18 mouse cellular contexts compared by ENCODE assay signal in genomic region chr2:34744476-34744875, GRCm38 (mm10). TPM values are rescaled to one million over a fixed set of nuclear protein-coding genes. Genes with fewer than 3 reads are reported as not detected.
DNase-seq lines count a peak whose midpoint lies in the region; ATAC-seq lines count a peak whose summit lies in the region.
"Had no signal": no experiment of that assay in that cellular context is flagged by ENCODE, and none has a peak within 500 bp of the region (broad histone marks: within the 10 kb centered on the region; RNA-seq: fewer than 3 reads in every experiment).

No protein-coding gene starts in this region.

- H3K36me3 ChIP-seq in forebrain, embryonic 14.5 days (ENCODE audit: control insufficient read depth, insufficient read depth, low read length), result peaks cover 21% of the 10 kb centered on the region; the same call in 1 of the 2 replicates
- H3K36me3 ChIP-seq: hindbrain, embryonic 15.5 days had no signal

- H3K27me3 ChIP-seq in forebrain, embryonic 14.5 days (replicated peaks; ENCODE audit: control insufficient read depth, insufficient read depth, low read length), result no peaks in the 10 kb centered on the region
- H3K27me3 ChIP-seq: forebrain, embryonic 13.5 days; heart, embryonic 12.5 days; hindbrain, embryonic 15.5 days had no signal

- DNase-seq in heart, adult 11 months, result peak; percentile 54
- DNase-seq in heart, postnatal 36 days, result no peak
- peak; percentile 47 for DNase-seq in CD4-positive helper T cell, adult 2 months (ENCODE audit: low read depth, low spot score)
- DNase-seq in thymus, postnatal 25 days, result peak; percentile 20
- no peak for DNase-seq in lung, postnatal 36 days
- no peak for DNase-seq in layer of hippocampus, postnatal 36 days
- DNase-seq in forebrain, embryonic 14.5 days (ENCODE audit: low spot score), result no peak
- DNase-seq: adrenal gland, adult 2 months; adrenal gland, postnatal 25 days; cerebellum, adult 2 months; cerebellum, postnatal 10 days; gastrocnemius, postnatal 10 days had no signal

- H3K4me3 ChIP-seq in forebrain, embryonic 14.5 days (ENCODE audit: low read depth, low read length), result no peak overlapping the region
- H3K4me3 ChIP-seq: embryonic facial prominence, embryonic 10.5 days; forebrain, embryonic 13.5 days; heart, embryonic 12.5 days; hindbrain, embryonic 15.5 days had no signal

- no peaks in the 10 kb centered on the region; the same call in 1 of the 2 replicates for H3K4me1 ChIP-seq in forebrain, embryonic 14.5 days (ENCODE audit: control insufficient read depth, insufficient read depth, low read length)
- H3K4me1 ChIP-seq: embryonic facial prominence, embryonic 10.5 days; forebrain, embryonic 13.5 days had no signal

- intact Hi-C loops in heart, postnatal 36 days (cut with DNase I), result no loop called here

- peak; percentile 17 for ATAC-seq in granulocyte monocyte progenitor cell, adult 5-6 weeks (replicated peaks; ENCODE audit: poor library complexity, severe bottlenecking)
- no peak for ATAC-seq in forebrain, embryonic 14.5 days
- ATAC-seq: forebrain, embryonic 13.5 days; inflammation-experienced regulatory T-cells, adult 6 months had no signal

- H3K9ac ChIP-seq in forebrain, embryonic 14.5 days (ENCODE audit: low read length), result no peak overlapping the region
- H3K9ac ChIP-seq: forebrain, embryonic 13.5 days; heart, embryonic 12.5 days; hindbrain, embryonic 15.5 days had no signal

- H3K27ac ChIP-seq in forebrain, embryonic 14.5 days (ENCODE audit: low read depth, low read length), result no peak overlapping the region
- H3K27ac ChIP-seq: embryonic facial prominence, embryonic 10.5 days; forebrain, embryonic 13.5 days; hindbrain, embryonic 15.5 days had no signal

- WGBS in forebrain, embryonic 14.5 days, result 94% methylated on average over 8 of the region's 8 CpGs

- no peak overlapping the region for H3K4me2 ChIP-seq in forebrain, embryonic 14.5 days (ENCODE audit: low read length)
- H3K4me2 ChIP-seq: forebrain, embryonic 13.5 days; heart, embryonic 12.5 days; hindbrain, embryonic 15.5 days had no signal

- H3K9me3 ChIP-seq in forebrain, embryonic 14.5 days (replicated peaks; ENCODE audit: control insufficient read depth, low read length), result no peaks in the 10 kb centered on the region
- H3K9me3 ChIP-seq: embryonic facial prominence, embryonic 10.5 days; forebrain, embryonic 13.5 days; heart, embryonic 12.5 days; hindbrain, embryonic 15.5 days had no signal

RNA-seq across cellular contexts. Expression of gene Gapvd1, which starts 10.6 kb away (rescaled TPM):
- total RNA-seq in heart, postnatal 36 days (2021), result 10 to 100 TPM; 37.5 to 41.5 TPM
- total RNA-seq in granulocyte monocyte progenitor cell, adult 5-6 weeks (2014; fragmentation: Nextera tagmentation), result 50.1 and 65.5 TPM in 2 replicates
- 56.7 and 70.8 TPM in 2 replicates for total RNA-seq in granulocyte monocyte progenitor cell, adult 5-6 weeks (2017)
- total RNA-seq in layer of hippocampus, postnatal 36 days (2021), result 100 to 1,000 TPM; 106 TPM
- polyA plus RNA-seq in forebrain, embryonic 14.5 days (2014; fragmentation: Nextera tagmentation; extraction: Ambion mirVana), result 100 and 105 TPM in 2 replicates

RNA-seq across cellular contexts. Expression of gene Hspa5, which starts 27.3 kb away (rescaled TPM):
- 100 to 1,000 TPM; 565 to 705 TPM for total RNA-seq in heart, postnatal 36 days (2021)
- total RNA-seq in granulocyte monocyte progenitor cell, adult 5-6 weeks (2014; fragmentation: Nextera tagmentation), result 559 and 592 TPM in 2 replicates
- 1,947 and 2,193 TPM in 2 replicates for total RNA-seq in granulocyte monocyte progenitor cell, adult 5-6 weeks (2017)
- total RNA-seq in layer of hippocampus, postnatal 36 days (2021), result 100 to 1,000 TPM; 389 to 507 TPM
- polyA plus RNA-seq in forebrain, embryonic 14.5 days (2014; fragmentation: Nextera tagmentation; extraction: Ambion mirVana), result 384 and 454 TPM in 2 replicates

RNA-seq across cellular contexts. Expression of gene Rabepk, which starts 55.2 kb away (rescaled TPM):
- 10 to 100 TPM; 12.2 to 14.2 TPM for total RNA-seq in heart, postnatal 36 days (2021)
- total RNA-seq in granulocyte monocyte progenitor cell, adult 5-6 weeks (2014; fragmentation: Nextera tagmentation), result 31.3 and 33.6 TPM in 2 replicates
- total RNA-seq in granulocyte monocyte progenitor cell, adult 5-6 weeks (2017), result 38.0 and 49.0 TPM in 2 replicates
- total RNA-seq in layer of hippocampus, postnatal 36 days (2021), result 10 to 100 TPM; 32.8 to 38.1 TPM
- 26.9 and 29.3 TPM in 2 replicates for polyA plus RNA-seq in forebrain, embryonic 14.5 days (2014; fragmentation: Nextera tagmentation; extraction: Ambion mirVana)

Comparison
In these comparisons a context has a peak if more than half of its experiments do, and no peak if none do; other contexts are left out.
1. DNase-seq: peak in heart, adult 11 months (single experiment), CD4-positive helper T cell, adult 2 months (single experiment) and thymus, postnatal 25 days (single experiment); none in heart, postnatal 36 days (0 of 2), lung, postnatal 36 days (single experiment), layer of hippocampus, postnatal 36 days (0 of 2) and forebrain, embryonic 14.5 days (single experiment).